In the genomic region with DNA sequence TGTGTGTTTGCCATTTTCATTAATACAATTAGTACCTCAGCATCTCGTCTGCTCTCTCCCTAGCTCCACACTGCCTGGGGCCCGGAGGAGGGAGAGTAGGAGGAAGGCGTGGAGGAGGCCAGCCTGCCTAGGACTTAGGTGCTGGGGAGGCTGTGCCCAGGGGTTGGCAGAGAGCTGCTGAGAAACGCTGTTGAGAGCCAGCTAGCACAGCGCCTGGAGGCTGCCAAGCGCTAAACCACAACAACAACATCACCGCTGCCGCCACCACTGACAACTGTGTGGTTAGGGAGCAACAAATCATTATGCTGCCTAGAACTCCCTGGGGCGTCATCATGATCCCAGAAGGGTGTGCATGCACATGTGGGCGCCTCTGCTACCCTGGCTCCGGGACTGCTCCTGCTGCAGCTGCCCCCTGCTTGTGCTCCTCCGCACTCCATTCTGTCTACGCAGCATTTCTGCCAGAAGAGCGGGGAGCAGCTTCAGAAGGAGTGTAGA, we compare ENCODE assay signal across 9 mouse cellular contexts. TPM values are rescaled to one million over a fixed set of nuclear protein-coding genes. Genes with fewer than 3 reads are reported as not detected.
DNase-seq lines count a peak whose midpoint lies in the region; ATAC-seq lines count a peak whose summit lies in the region.
"Had no signal": no experiment of that assay in that cellular context is flagged by ENCODE, and none has a peak within 500 bp of the region (broad histone marks: within the 10 kb centered on the region; RNA-seq: fewer than 3 reads in every experiment).

No protein-coding gene starts in this region.

- 31% methylated on average over 14 of the region's 14 CpGs for WGBS in heart, embryonic 14.5 days
- 30% methylated on average over 14 of the region's 14 CpGs for WGBS in neural tube, embryonic 11.5 days

- ATAC-seq in heart, embryonic 14.5 days (ENCODE audit: insufficient number of reproducible peaks, insufficient read depth, low FRiP score, low read depth): no peak
- peak; percentile 68; the same call in 1 of the 2 replicates for ATAC-seq in neural tube, embryonic 11.5 days (ENCODE audit: insufficient read depth, low FRiP score, low TSS enrichment)

- H3K27me3 ChIP-seq in heart, embryonic 14.5 days (ENCODE audit: control insufficient read depth, insufficient read depth, low read length): no peaks in the 10 kb centered on the region
- H3K27me3 ChIP-seq in neural tube, embryonic 11.5 days (ENCODE audit: control insufficient read depth, insufficient read depth, low read length): no peaks in the 10 kb centered on the region
- H3K27me3 ChIP-seq: lung, embryonic 15.5 days had no signal

- no peak overlapping the region for H3K9ac ChIP-seq in heart, embryonic 14.5 days (ENCODE audit: low read length)
- H3K9ac ChIP-seq in neural tube, embryonic 11.5 days (ENCODE audit: low read length): no peak overlapping the region
- H3K9ac ChIP-seq: lung, embryonic 15.5 days had no signal

- peaks cover 2 to 6% of the 10 kb centered on the region in 2 experiments; a peak in 1 of 4 replicates for H3K4me1 ChIP-seq in heart, embryonic 14.5 days (ENCODE audit: control insufficient read depth in 2 of 2, insufficient read depth in 2 of 2, low read length in 2 of 2)
- H3K4me1 ChIP-seq in neural tube, embryonic 11.5 days (ENCODE audit: control insufficient read depth, insufficient read depth, low read length): 0 out of 2 replicates have a peak, but pooled peaks cover 3% of the 10 kb centered on the region
- H3K4me1 ChIP-seq: lung, embryonic 15.5 days had no signal

- no peaks in the 10 kb centered on the region for H3K36me3 ChIP-seq in heart, embryonic 14.5 days (ENCODE audit: control insufficient read depth, insufficient read depth, low read length)
- no peaks in the 10 kb centered on the region for H3K36me3 ChIP-seq in neural tube, embryonic 11.5 days (ENCODE audit: control insufficient read depth, insufficient read depth, low read length)
- H3K36me3 ChIP-seq: lung, embryonic 15.5 days had no signal

- H3K27ac ChIP-seq in heart, embryonic 14.5 days (replicated peaks in 1 of 2; ENCODE audit: control insufficient read depth in 1 of 2, insufficient read depth in 1 of 2, low read depth in 2 of 2, low read length in 2 of 2): no peak overlapping the region
- no peak overlapping the region for H3K27ac ChIP-seq in neural tube, embryonic 11.5 days (ENCODE audit: low read depth, low read length)
- H3K27ac ChIP-seq: lung, embryonic 15.5 days had no signal

- 0 out of 4 replicates have a peak overlapping the region, but pooled peaks of 1 of the 2 experiments have one; percentile 2 for H3K4me3 ChIP-seq in heart, embryonic 14.5 days (ENCODE audit: control insufficient read depth in 1 of 2, insufficient read depth in 1 of 2, low read depth in 1 of 2, low read length in 2 of 2)
- H3K4me3 ChIP-seq in neural tube, embryonic 11.5 days (ENCODE audit: low read depth, low read length): no peak overlapping the region
- H3K4me3 ChIP-seq: lung, embryonic 15.5 days had no signal

- peak overlapping the region; percentile 47 for H3K4me2 ChIP-seq in heart, embryonic 14.5 days (ENCODE audit: low read length)
- H3K4me2 ChIP-seq in neural tube, embryonic 11.5 days (ENCODE audit: low read depth): no peak overlapping the region
- H3K4me2 ChIP-seq: lung, embryonic 15.5 days had no signal

- intact Hi-C loops in heart, postnatal 10 days (cut with DNase I): no loop called here
- intact Hi-C loops in left cerebral cortex, postnatal 14 days (cut with DNase I): loop anchor here (1.0 kb wide), 1 partner anchor 20 kb away; no protein-coding TSS in a partner anchor

- DNase-seq in heart, postnatal 10 days: no peak
- peak; percentile 48 for DNase-seq in Muller cell, postnatal 12 days (ENCODE audit: inconsistent ontology term)
- peak; percentile 46 to 77 for DNase-seq in frontal cortex, adult 2 months (ENCODE audit: extremely low spot score in 1 of 2, low spot score in 1 of 2)
- DNase-seq in left cerebral cortex, postnatal 14 days (ENCODE audit: low spot score in 2 of 2): peak; percentile 43 to 63
- peak; percentile 15 for DNase-seq in neural tube, embryonic 11.5 days (ENCODE audit: low spot score)
- DNase-seq in gastrocnemius, postnatal 10 days: no peak
- DNase-seq in cerebellum, adult 9-11 months: no peak

- no peaks in the 10 kb centered on the region for H3K9me3 ChIP-seq in heart, embryonic 14.5 days (ENCODE audit: control insufficient read depth, low read length)
- no peaks in the 10 kb centered on the region for H3K9me3 ChIP-seq in neural tube, embryonic 11.5 days (ENCODE audit: control insufficient read depth, low read length)
- H3K9me3 ChIP-seq: lung, embryonic 15.5 days had no signal

RNA-seq across cellular contexts. Expression of a gene that starts 21.0 kb away (rescaled TPM):
- 12.0 and 12.7 TPM in 2 replicates for polyA plus RNA-seq in heart, embryonic 14.5 days (2014; fragmentation: Nextera tagmentation; extraction: Ambion mirVana)
- total RNA-seq in heart, postnatal 10 days (2021): 1 to 10 TPM; 8.7 to 9.8 TPM
- polyA plus RNA-seq in frontal cortex, adult 2 months (2012; rRNA removed): 14.2 and 14.5 TPM in 2 replicates
- 10 to 100 TPM; 14.4 to 19.2 TPM for total RNA-seq in left cerebral cortex, postnatal 14 days (2021)
- polyA plus RNA-seq in neural tube, embryonic 11.5 days (2014; fragmentation: Nextera tagmentation; extraction: Ambion mirVana): 9.0 and 9.6 TPM in 2 replicates
- total RNA-seq in gastrocnemius, postnatal 10 days (2021): 1 to 10 TPM; 4.0 to 4.4 TPM

RNA-seq across cellular contexts. Expression of a gene that starts 23.8 kb away (rescaled TPM):
- polyA plus RNA-seq in heart, embryonic 14.5 days (2014; fragmentation: Nextera tagmentation; extraction: Ambion mirVana): 3.5 and 3.8 TPM in 2 replicates
- total RNA-seq in heart, postnatal 10 days (2021): 1 to 10 TPM; 3.1 to 5.6 TPM
- polyA plus RNA-seq in frontal cortex, adult 2 months (2012; rRNA removed): 1,218 and 1,912 TPM in 2 replicates
- total RNA-seq in left cerebral cortex, postnatal 14 days (2021): 1,000 to 10,000 TPM; 2,700 to 3,013 TPM
- polyA plus RNA-seq in neural tube, embryonic 11.5 days (2014; fragmentation: Nextera tagmentation; extraction: Ambion mirVana): 2.3 and 2.5 TPM in 2 replicates
- 1 to 10 TPM; 2.8 to 5.1 TPM for total RNA-seq in gastrocnemius, postnatal 10 days (2021)

RNA-seq across cellular contexts. Expression of a gene that starts 37.0 kb away (rescaled TPM):
- polyA plus RNA-seq in heart, embryonic 14.5 days (2014; fragmentation: Nextera tagmentation; extraction: Ambion mirVana): 6.6 and 7.3 TPM in 2 replicates
- 1 to 10 TPM; 3.4 to 3.9 TPM for total RNA-seq in heart, postnatal 10 days (2021)
- 6.7 and 7.1 TPM in 2 replicates for polyA plus RNA-seq in frontal cortex, adult 2 months (2012; rRNA removed)
- 1 to 10 TPM; 1.3 TPM for total RNA-seq in left cerebral cortex, postnatal 14 days (2021)
- polyA plus RNA-seq in neural tube, embryonic 11.5 days (2014; fragmentation: Nextera tagmentation; extraction: Ambion mirVana): 13.3 and 16.0 TPM in 2 replicates
- 1 to 10 TPM; 2.1 to 3.0 TPM for total RNA-seq in gastrocnemius, postnatal 10 days (2021)

RNA-seq across cellular contexts. Expression of a gene that starts 37.4 kb away (rescaled TPM):
- 0.74 and 1.6 TPM in 2 replicates for polyA plus RNA-seq in heart, embryonic 14.5 days (2014; fragmentation: Nextera tagmentation; extraction: Ambion mirVana)
- 10 to 100 TPM in 1 of 2 experiments, 1 to 10 TPM in 1; 5.6 to 10.4 TPM for total RNA-seq in heart, postnatal 10 days (2021)
- 6.0 and 6.4 TPM in 2 replicates for polyA plus RNA-seq in frontal cortex, adult 2 months (2012; rRNA removed)
- total RNA-seq in left cerebral cortex, postnatal 14 days (2021): 1 to 10 TPM; 2.8 TPM
- 0.38 TPM in 1 of 2 replicates, not detected in the other for polyA plus RNA-seq in neural tube, embryonic 11.5 days (2014; fragmentation: Nextera tagmentation; extraction: Ambion mirVana)
- total RNA-seq in gastrocnemius, postnatal 10 days (2021): 1 to 10 TPM; 3.4 to 5.4 TPM

RNA-seq across cellular contexts. Expression of a gene that starts 48.6 kb away (rescaled TPM):
- 78.2 and 81.9 TPM in 2 replicates for polyA plus RNA-seq in heart, embryonic 14.5 days (2014; fragmentation: Nextera tagmentation; extraction: Ambion mirVana)
- total RNA-seq in heart, postnatal 10 days (2021): 100 to 1,000 TPM; 125 to 131 TPM
- 28.9 and 31.3 TPM in 2 replicates for polyA plus RNA-seq in frontal cortex, adult 2 months (2012; rRNA removed)
- 10 to 100 TPM; 28.8 to 34.2 TPM for total RNA-seq in left cerebral cortex, postnatal 14 days (2021)
- 33.1 and 35.7 TPM in 2 replicates for polyA plus RNA-seq in neural tube, embryonic 11.5 days (2014; fragmentation: Nextera tagmentation; extraction: Ambion mirVana)
- 10 to 100 TPM; 50.9 to 53.8 TPM for total RNA-seq in gastrocnemius, postnatal 10 days (2021)

Comparison
In these comparisons a context has a peak if more than half of its experiments do, and no peak if none do; other contexts are left out.
1. DNase-seq: peak in Muller cell, postnatal 12 days (single experiment), frontal cortex, adult 2 months (2 of 2), left cerebral cortex, postnatal 14 days (2 of 2) and neural tube, embryonic 11.5 days (single experiment); none in heart, postnatal 10 days (0 of 2), gastrocnemius, postnatal 10 days (single experiment) and cerebellum, adult 9-11 months (single experiment).
2. RNA of a gene that starts 23.8 kb away (total RNA-seq): 2,700 to 3,013 TPM in left cerebral cortex, postnatal 14 days; 3.1 to 5.6 TPM in heart, postnatal 10 days and 2.8 to 5.1 TPM in gastrocnemius, postnatal 10 days; every median in the first group is over 100 times any median in the second.